Comparison of ENCODE assay signal across 11 mouse cellular contexts in genomic region chr12:107997901-107998300, GRCm38 (mm10). TPM values are rescaled to one million over a fixed set of nuclear protein-coding genes. Genes with fewer than 3 reads are reported as not detected.
DNase-seq lines count a peak whose midpoint lies in the region; ATAC-seq and TF ChIP-seq lines count a peak whose summit lies in the region.
"Had no signal": no experiment of that assay in that cellular context is flagged by ENCODE, and none has a peak within 500 bp of the region (broad histone marks: within the 10 kb centered on the region; RNA-seq: fewer than 3 reads in every experiment).

No protein-coding gene starts in this region.

- H3K9ac ChIP-seq in limb, embryonic 12.5 days (replicated peaks) = no peak overlapping the region
- no peak overlapping the region for H3K9ac ChIP-seq in embryonic facial prominence, embryonic 12.5 days
- peak overlapping the region; percentile 57 for H3K9ac ChIP-seq in forebrain, postnatal 0 days
- peak overlapping the region; percentile 61 for H3K9ac ChIP-seq in midbrain, embryonic 16.5 days (ENCODE audit: low read depth, low read length)
- H3K9ac ChIP-seq: liver, embryonic 14.5 days had no signal

- no peak overlapping the region for H3K27ac ChIP-seq in limb, embryonic 12.5 days
- H3K27ac ChIP-seq in limb, embryonic 10.5 days = no peak overlapping the region
- no peak overlapping the region for H3K27ac ChIP-seq in embryonic facial prominence, embryonic 12.5 days
- peak overlapping the region; percentile 97 for H3K27ac ChIP-seq in forebrain, postnatal 0 days (ENCODE audit: low read depth, low read length)
- peak overlapping the region; percentile 61 for H3K27ac ChIP-seq in midbrain, embryonic 16.5 days (ENCODE audit: low read length)
- H3K27ac ChIP-seq: gastrocnemius, adult 2 months; liver, embryonic 14.5 days had no signal

- H3K4me2 ChIP-seq in limb, embryonic 12.5 days = peak overlapping the region; percentile 8; the same call in 1 of the 2 replicates
- H3K4me2 ChIP-seq in embryonic facial prominence, embryonic 12.5 days (replicated peaks) = peak overlapping the region; percentile 66
- H3K4me2 ChIP-seq in forebrain, postnatal 0 days (ENCODE audit: low read depth) = peak overlapping the region; percentile 88
- H3K4me2 ChIP-seq in midbrain, embryonic 16.5 days (ENCODE audit: low read length) = peak overlapping the region; percentile 93

- no peaks in the 10 kb centered on the region for H3K9me3 ChIP-seq in limb, embryonic 12.5 days
- no peaks in the 10 kb centered on the region for H3K9me3 ChIP-seq in limb, embryonic 10.5 days (replicated peaks)
- no peaks in the 10 kb centered on the region for H3K9me3 ChIP-seq in embryonic facial prominence, embryonic 12.5 days
- H3K9me3 ChIP-seq in forebrain, postnatal 0 days (ENCODE audit: low read length) = no peaks in the 10 kb centered on the region
- no peaks in the 10 kb centered on the region for H3K9me3 ChIP-seq in midbrain, embryonic 16.5 days (replicated peaks; ENCODE audit: control insufficient read depth, low read length, poor library complexity, severe bottlenecking)

- ATAC-seq in limb, embryonic 12.5 days (ENCODE audit: insufficient number of reproducible peaks, insufficient read depth, low FRiP score, low TSS enrichment, low read depth) = no peak
- ATAC-seq in embryonic facial prominence, embryonic 12.5 days (ENCODE audit: insufficient number of reproducible peaks, insufficient read depth, low FRiP score, low TSS enrichment) = no peak
- ATAC-seq in forebrain, postnatal 0 days = no peak
- no peak for ATAC-seq in midbrain, embryonic 16.5 days

- peaks cover 36% of the 10 kb centered on the region for H3K27me3 ChIP-seq in limb, embryonic 12.5 days
- H3K27me3 ChIP-seq in limb, embryonic 10.5 days (ENCODE audit: low read depth, poor library complexity, severe bottlenecking) = peaks cover 39% of the 10 kb centered on the region
- H3K27me3 ChIP-seq in embryonic facial prominence, embryonic 12.5 days = no peaks in the 10 kb centered on the region
- H3K27me3 ChIP-seq in forebrain, postnatal 0 days (ENCODE audit: insufficient read depth, low read length) = no peaks in the 10 kb centered on the region
- no peaks in the 10 kb centered on the region for H3K27me3 ChIP-seq in midbrain, embryonic 16.5 days (ENCODE audit: control insufficient read depth, insufficient read depth, low read depth, low read length)

- H3K4me1 ChIP-seq in limb, embryonic 12.5 days (replicated peaks) = peaks cover 68% of the 10 kb centered on the region
- peaks cover 78% of the 10 kb centered on the region for H3K4me1 ChIP-seq in limb, embryonic 10.5 days
- peaks cover 68% of the 10 kb centered on the region for H3K4me1 ChIP-seq in embryonic facial prominence, embryonic 12.5 days
- H3K4me1 ChIP-seq in forebrain, postnatal 0 days (ENCODE audit: insufficient read depth) = peaks cover 3% of the 10 kb centered on the region; the same call in 1 of the 2 replicates
- H3K4me1 ChIP-seq in midbrain, embryonic 16.5 days (ENCODE audit: control insufficient read depth, insufficient read depth, low read length) = peaks cover 34% of the 10 kb centered on the region

- DNase-seq in limb, embryonic 10.5 days (ENCODE audit: low spot score) = no peak
- DNase-seq in forebrain, postnatal 0 days = peak; percentile 55
- no peak for DNase-seq in cerebellum, postnatal 36 days
- no peak for DNase-seq in heart, adult 11 months
- DNase-seq in adrenal gland, postnatal 25 days = no peak
- DNase-seq: gastrocnemius, adult 2 months; heart, postnatal 14 days had no signal

- 56% methylated on average over 11 of the region's 11 CpGs for WGBS in limb, embryonic 12.5 days
- WGBS in limb, embryonic 10.5 days = 58% methylated on average over 11 of the region's 11 CpGs
- 73% methylated on average over 11 of the region's 11 CpGs for WGBS in embryonic facial prominence, embryonic 12.5 days
- whole genome bisulfite sequencing in forebrain, postnatal 0 days = 46% methylated on average over 11 of the region's 11 CpGs
- WGBS in midbrain, embryonic 16.5 days = 54% methylated on average over 11 of the region's 11 CpGs

- H3K36me3 ChIP-seq in limb, embryonic 12.5 days = no peaks in the 10 kb centered on the region
- H3K36me3 ChIP-seq in limb, embryonic 10.5 days = no peaks in the 10 kb centered on the region
- H3K36me3 ChIP-seq in embryonic facial prominence, embryonic 12.5 days = no peaks in the 10 kb centered on the region
- H3K36me3 ChIP-seq in forebrain, postnatal 0 days (ENCODE audit: insufficient read depth) = no peaks in the 10 kb centered on the region
- H3K36me3 ChIP-seq in midbrain, embryonic 16.5 days (ENCODE audit: control insufficient read depth, insufficient read depth, low read length) = no peaks in the 10 kb centered on the region

- H3K4me3 ChIP-seq in limb, embryonic 12.5 days (replicated peaks) = no peak overlapping the region
- H3K4me3 ChIP-seq in limb, embryonic 10.5 days = no peak overlapping the region
- H3K4me3 ChIP-seq in embryonic facial prominence, embryonic 12.5 days = peak overlapping the region; percentile 19; the same call in 1 of the 2 replicates
- H3K4me3 ChIP-seq in forebrain, postnatal 0 days (ENCODE audit: low read depth, low read length) = peak overlapping the region; percentile 75
- peak overlapping the region; percentile 94 for H3K4me3 ChIP-seq in midbrain, embryonic 16.5 days (ENCODE audit: low read depth, low read length)
- H3K4me3 ChIP-seq: gastrocnemius, adult 2 months had no signal

- TF ChIP-seq CTCF in forebrain, postnatal 0 days (IDR thresholded peaks at IDR 0.05; ENCODE audit: low read depth) = no peak

RNA-seq across cellular contexts. Expression of gene Bcl11b, which starts 5.5 kb away (rescaled TPM):
- polyA plus RNA-seq in limb, embryonic 12.5 days (2016; fragmentation: Nextera tagmentation; extraction: Ambion mirVana) = 19.6 and 19.9 TPM in 2 replicates
- polyA plus RNA-seq in limb, embryonic 10.5 days (2016; fragmentation: Nextera tagmentation; extraction: Ambion mirVana) = 5.4 and 7.8 TPM in 2 replicates
- polyA plus RNA-seq in embryonic facial prominence, embryonic 12.5 days (2016; fragmentation: Nextera tagmentation; extraction: Ambion mirVana) = 39.4 and 41.5 TPM in 2 replicates
- 103 and 122 TPM in 2 replicates for total RNA-seq in forebrain, postnatal 0 days (2014; rRNA removed)
- 45.4 and 70.1 TPM in 2 replicates for polyA plus RNA-seq in forebrain, postnatal 0 days (2015; fragmentation: Nextera tagmentation; extraction: Ambion mirVana)
- polyA plus RNA-seq in midbrain, embryonic 16.5 days (2015; fragmentation: Nextera tagmentation; extraction: Ambion mirVana) = 22.6 and 23.9 TPM in 2 replicates
- total RNA-seq in adrenal gland, postnatal 25 days (2021) = 0.18 and 0.38 TPM in 2 replicates

Comparison
In these comparisons a context has a peak if more than half of its experiments do, and no peak if none do; other contexts are left out.
1. H3K27ac ChIP-seq: peak in forebrain, postnatal 0 days (single experiment) and midbrain, embryonic 16.5 days (single experiment); none in limb, embryonic 12.5 days (single experiment), limb, embryonic 10.5 days (single experiment) and embryonic facial prominence, embryonic 12.5 days (single experiment).
2. H3K4me2 ChIP-seq: peak in every context shown above with its lines; median percentile 93 in midbrain, embryonic 16.5 days; 88 in forebrain, postnatal 0 days; 66 in embryonic facial prominence, embryonic 12.5 days; 8 in limb, embryonic 12.5 days.
3. H3K4me3 ChIP-seq: peak in embryonic facial prominence, embryonic 12.5 days (single experiment), forebrain, postnatal 0 days (single experiment) and midbrain, embryonic 16.5 days (single experiment); none in limb, embryonic 12.5 days (single experiment) and limb, embryonic 10.5 days (single experiment).
4. H3K9ac ChIP-seq: peak in forebrain, postnatal 0 days (single experiment) and midbrain, embryonic 16.5 days (single experiment); none in limb, embryonic 12.5 days (single experiment) and embryonic facial prominence, embryonic 12.5 days (single experiment).